Mouse (Mus musculus) ES-E14 (cell line): Measurements from ENCODE around the gene Ankrd65.

Experiments
- CHD2 ChIP-seq: IDR thresholded peaks from 2 replicates; pipeline ENCODE4 v1.6.1; 2014; ENCODE audit warnings: mild to moderate bottlenecking, low read depth, low read length, inconsistent platforms
- MAFK ChIP-seq: IDR thresholded peaks from 2 replicates; pipeline ENCODE4 v1.6.1; 2014; ENCODE audit warnings: mild to moderate bottlenecking, low read depth, low read length, inconsistent platforms; ENCODE audit not compliant: insufficient read depth
- ZC3H11A ChIP-seq: IDR thresholded peaks from 2 replicates; pipeline ENCODE4 v1.6.1; 2012; ENCODE audit warnings: low read depth, mild to moderate bottlenecking, inconsistent platforms, low read length, borderline replicate concordance

- TF ChIP-seq MAFK = no peak
- TF ChIP-seq ZC3H11A = no peak
- no peak for TF ChIP-seq CHD2
Observed at GRCm38 (mm10) chr4:155773335-155774078, 16.7 kb upstream of the Ankrd65 start.
